Mouse (Mus musculus) embryonic facial prominence, embryonic 11.5 days (tissue): ENCODE data around the gene Efna1. TPM values are rescaled to one million over a fixed set of nuclear protein-coding genes. Genes with fewer than 3 reads are reported as not detected.

Experiments
- ATAC-seq: fragments of 200-750 bp; cut with Nextera tagmentation; replicated peaks from 2 replicates; pipeline ENCODE4 v1.8.0; 2017; ENCODE audit warnings: low read depth; ENCODE audit not compliant: insufficient number of reproducible peaks, low FRiP score, low TSS enrichment
- DNase-seq: peaks from one replicate; pipeline ENCODE4 v3.0.0-alpha.2; 2015; ENCODE audit warnings: low spot score
- H3K27ac ChIP-seq: fragments of 300-500 bp; sonication (generic); replicated peaks from 2 replicates; pipeline ENCODE4 v1.5.1; 2014; ENCODE audit warnings: mild to moderate bottlenecking, low read depth, low read length, control low read depth
- H3K27me3 ChIP-seq: fragments of 300-500 bp; sonication (generic); 2 replicates; pipeline ENCODE4 v1.6.1; 2014; ENCODE audit warnings: mild to moderate bottlenecking, low read length, moderate library complexity, mixed read lengths; ENCODE audit not compliant: control insufficient read depth, insufficient read depth
- H3K36me3 ChIP-seq: fragments of 300-500 bp; sonication (generic); replicated peaks from 2 replicates; pipeline ENCODE4 v1.6.1; 2014; ENCODE audit warnings: low read depth, mild to moderate bottlenecking, low read length, moderate library complexity, mixed read lengths; ENCODE audit not compliant: control insufficient read depth, insufficient read depth
- H3K4me1 ChIP-seq: fragments of 300-500 bp; sonication (generic); 2 replicates; pipeline ENCODE4 v1.6.1; 2014; ENCODE audit warnings: low read length, mixed read lengths; ENCODE audit not compliant: control insufficient read depth, insufficient read depth
- H3K4me2 ChIP-seq: fragments of 300-500 bp; sonication (generic); 2 replicates; pipeline ENCODE4 v1.6.1; 2014; ENCODE audit warnings: low read depth, mild to moderate bottlenecking, control low read depth, low read length, moderate library complexity
- H3K4me3 ChIP-seq: fragments of 300-500 bp; sonication (generic); 2 replicates; pipeline ENCODE4 v1.5.1; 2014; ENCODE audit warnings: low read depth, low read length, control low read depth
- H3K9ac ChIP-seq: fragments of 300-500 bp; sonication (generic); replicated peaks from 2 replicates; pipeline ENCODE4 v1.6.1; 2014; ENCODE audit warnings: mild to moderate bottlenecking, control low read depth, low read length
- H3K9me3 ChIP-seq: fragments of 300-500 bp; sonication (generic); replicated peaks from 2 replicates; pipeline ENCODE4 v1.6.1; 2016; ENCODE audit warnings: mild to moderate bottlenecking, low read length, inconsistent platforms, mixed read lengths; ENCODE audit not compliant: control insufficient read depth
- WGBS: fragments of 180-500 bp; shearing (Covaris S2); extraction: QIAGEN DNeasy Blood & Tissue Kit; methylation state at CpG from one replicate; pipeline ENCODE4 v1.1.7; 2014; 5-methylcytosine and 5-hydroxymethylcytosine counted together
- polyA plus RNA-seq: library from polyadenylated mRNA; unstranded; fragments of >200 nt; fragmentation: Nextera tagmentation; extraction: Ambion mirVana; gene quantifications from 2 replicates; pipeline ENCODE4 v1.2.1, GENCODE M21; 2014

The Efna1 gene
- polyA plus RNA-seq, 1 experiment from 2014 or later = 26.9 TPM

GRCm38 (mm10) chr3:89244982-89245687 is 35.8 kb downstream of the Efna1 start:
- Histone ChIP-seq H3K4me1 (peaks cover 6% of the 10 kb centered on the region), H3K9me3 (no peaks in the 10 kb centered on the region), H3K27ac (no peak overlapping the region), H3K36me3 (no peaks in the 10 kb centered on the region; the same call in 1 of the 2 replicates), H3K4me3 (peak overlapping the region; percentile 40), H3K27me3 (no peaks in the 10 kb centered on the region), H3K4me2 (peak overlapping the region; percentile 59), H3K9ac (peak overlapping the region; percentile 45)
- under 1% methylated on average over 20 of the region's 26 CpGs for WGBS
- peak; percentile 11; the same call in 1 of the 2 replicates for ATAC-seq
- peak; percentile 66 for DNase-seq

GRCm38 (mm10) chr3:89244158-89244981 is 36.6 kb downstream of the Efna1 start:
- Histone ChIP-seq H3K9me3 (no peaks in the 10 kb centered on the region), H3K4me2 (peak overlapping the region; percentile 59), H3K4me1 (peaks cover 6% of the 10 kb centered on the region), H3K27ac (no peak overlapping the region), H3K36me3 (no peaks in the 10 kb centered on the region), H3K9ac (peak overlapping the region; percentile 45), H3K4me3 (peak overlapping the region; percentile 40), H3K27me3 (no peaks in the 10 kb centered on the region)
- no peak for ATAC-seq
- 11% methylated on average over 25 of the region's 25 CpGs for WGBS
- no peak for DNase-seq

GRCm38 (mm10) chr3:89243609-89244008 is 37.3 kb downstream of the Efna1 start:
- no peak overlapping the region for H3K9ac ChIP-seq
- DNase-seq (peak; percentile 76), ATAC-seq (peak; percentile 64)
- H3K27ac ChIP-seq = no peak overlapping the region
- peak overlapping the region; percentile 40 for H3K4me3 ChIP-seq
- H3K36me3 ChIP-seq = no peaks in the 10 kb centered on the region; the same call in 1 of the 2 replicates
- no peaks in the 10 kb centered on the region for H3K9me3 ChIP-seq
- H3K4me2 ChIP-seq = peak overlapping the region; percentile 43
- no peaks in the 10 kb centered on the region for H3K27me3 ChIP-seq
- H3K4me1 ChIP-seq = peaks cover 6% of the 10 kb centered on the region
- WGBS = 7% methylated on average over 14 of the region's 14 CpGs

- ATAC-seq = no peak
- no peaks in the 10 kb centered on the region for H3K9me3 ChIP-seq
- H3K4me3 ChIP-seq = no peak overlapping the region
- H3K4me2 ChIP-seq = no peak overlapping the region
- DNase-seq = peak; percentile 53
- no peak overlapping the region for H3K27ac ChIP-seq
- H3K27me3 ChIP-seq = no peaks in the 10 kb centered on the region
- 75% methylated on average over 9 of the region's 9 CpGs for WGBS
- H3K4me1 ChIP-seq = peaks cover 6% of the 10 kb centered on the region
- H3K36me3 ChIP-seq = no peaks in the 10 kb centered on the region; the same call in 1 of the 2 replicates
- H3K9ac ChIP-seq = no peak overlapping the region
These were observed 38.5 kb downstream of the Efna1 start for GRCm38 (mm10) chr3:89242331-89242895.

- no peak overlapping the region for H3K27ac ChIP-seq
- no peaks in the 10 kb centered on the region for H3K9me3 ChIP-seq
- no peaks in the 10 kb centered on the region; the same call in 1 of the 2 replicates for H3K36me3 ChIP-seq
- no peak overlapping the region for H3K4me3 ChIP-seq
- 81% methylated on average over 11 of the region's 12 CpGs for WGBS
- H3K4me2 ChIP-seq = no peak overlapping the region
- H3K9ac ChIP-seq = no peak overlapping the region
- H3K4me1 ChIP-seq = no peaks in the 10 kb centered on the region; the same call in 1 of the 2 replicates
- no peak for DNase-seq
- ATAC-seq = no peak
- H3K27me3 ChIP-seq = no peaks in the 10 kb centered on the region
These were observed 42.4 kb downstream of the Efna1 start for GRCm38 (mm10) chr3:89238494-89238893.

- no peaks in the 10 kb centered on the region for H3K9me3 ChIP-seq
- H3K4me3 ChIP-seq = no peak overlapping the region
- WGBS = 92% methylated on average over 21 of the region's 21 CpGs
- H3K4me1 ChIP-seq = no peaks in the 10 kb centered on the region
- H3K36me3 ChIP-seq = no peaks in the 10 kb centered on the region; the same call in 1 of the 2 replicates
- no peak for ATAC-seq
- no peak overlapping the region for H3K4me2 ChIP-seq
- H3K9ac ChIP-seq = no peak overlapping the region
- H3K27ac ChIP-seq = no peak overlapping the region
- H3K27me3 ChIP-seq = no peaks in the 10 kb centered on the region
- DNase-seq = no peak
These were observed 43.3 kb downstream of the Efna1 start for GRCm38 (mm10) chr3:89237682-89238081.

- no peaks in the 10 kb centered on the region for H3K9me3 ChIP-seq
- no peaks in the 10 kb centered on the region; the same call in 1 of the 2 replicates for H3K36me3 ChIP-seq
- ATAC-seq = no peak
These were observed 44.4 kb downstream of the Efna1 start for GRCm38 (mm10) chr3:89236516-89236915.

More at GRCm38 (mm10) chr3:89236516-89236915, 44.4 kb downstream of the Efna1 start:
- DNase-seq = no peak
- H3K27me3 ChIP-seq = no peaks in the 10 kb centered on the region
- H3K4me3 ChIP-seq = no peak overlapping the region
- H3K9ac ChIP-seq = no peak overlapping the region
- 90% methylated on average over 10 of the region's 10 CpGs for WGBS
- H3K4me2 ChIP-seq = no peak overlapping the region
- no peaks in the 10 kb centered on the region for H3K4me1 ChIP-seq
- H3K27ac ChIP-seq = no peak overlapping the region
